Mouse (Mus musculus): ENCODE measurements around the gene Ccdc73. TPM values are rescaled to one million over a fixed set of nuclear protein-coding genes. Genes with fewer than 3 reads are reported as not detected.

Ccdc73 gene
- total and polyA plus RNA-seq, 3 experiments = 0.08 to 0.43 TPM; not detected in 1

- DNase-seq (ENCODE audit: low read depth, low spot score) = no peak
- Histone ChIP-seq H3K4me3 (ENCODE audit: control insufficient read depth in 1 of 2, insufficient read depth in 1 of 2, low read depth in 2 of 2, low read length in 2 of 2) (no peak overlapping the region), H3K27ac (ENCODE audit: control insufficient read depth, low read depth, low read length) (no peak overlapping the region), H3K27me3 (ENCODE audit: control insufficient read depth in 1 of 2, insufficient read depth in 2 of 2, low read length in 2 of 2) (peaks cover 7 to 16% of the 10 kb centered on the region in 2 experiments), H3K9me3 (replicated peaks; ENCODE audit: insufficient read depth, low read length) (no peaks in the 10 kb centered on the region), H3K9ac (ENCODE audit: control insufficient read depth, low read depth, low read length, poor library complexity, severe bottlenecking) (no peak overlapping the region), H3K79me2 (ENCODE audit: control insufficient read depth, insufficient read depth, low read length, poor library complexity) (no peaks in the 10 kb centered on the region), H3K36me3 (ENCODE audit: control insufficient read depth in 1 of 2, insufficient read depth in 2 of 2, low read length in 2 of 2) (peaks cover 0 to 5% of the 10 kb centered on the region in 2 experiments; a peak in 2 of 4 replicates), H3K4me1 (ENCODE audit: control insufficient read depth in 1 of 2, insufficient read depth in 2 of 2, low read length in 2 of 2) (peaks cover 0 to 3% of the 10 kb centered on the region in 2 experiments; a peak in 1 of 4 replicates)
- TF ChIP-seq TBP (IDR thresholded peaks at IDR 0.05; ENCODE audit: low read depth, low read length) (no peak), MXI1 (IDR thresholded peaks at IDR 0.05; ENCODE audit: low read depth, low read length) (no peak), UBTF (IDR thresholded peaks at IDR 0.05; ENCODE audit: borderline replicate concordance, insufficient read depth, low read depth, low read length) (no peak), RCOR1 (IDR thresholded peaks at IDR 0.05; ENCODE audit: low read depth, low read length) (no peak)
Observed at GRCm38 (mm10) chr2:105040859-105041258, 173.3 kb downstream of the Ccdc73 start.

GRCm38 (mm10) chr2:105043152-105043551 lies 175.5 kb downstream of the Ccdc73 start:
- H3K4me1 ChIP-seq (ENCODE audit: control insufficient read depth in 1 of 2, insufficient read depth in 2 of 2, low read length in 2 of 2) = peaks cover 0 to 3% of the 10 kb centered on the region in 2 experiments; a peak in 1 of 4 replicates
- H3K9me3 ChIP-seq (replicated peaks; ENCODE audit: insufficient read depth, low read length) = no peaks in the 10 kb centered on the region
- TF ChIP-seq MYB (IDR thresholded peaks at IDR 0.05; ENCODE audit: low read depth, low read length) = no peak
- no peak for TF ChIP-seq BHLHE40 (IDR thresholded peaks at IDR 0.05; ENCODE audit: borderline replicate concordance, low read depth, low read length)
- no peak for TF ChIP-seq CTCF (IDR thresholded peaks at IDR 0.05 in 2 of 3, conservative IDR thresholded peaks at IDR 0.05 in 1 of 3; ENCODE audit: control insufficient read depth in 1 of 3, insufficient read depth in 1 of 3, low read depth in 2 of 3, low read length in 3 of 3, poor library complexity in 1 of 3, severe bottlenecking in 1 of 3)
- TF ChIP-seq ZC3H11A (IDR thresholded peaks at IDR 0.05; ENCODE audit: low read depth, low read length) = no peak
- TF ChIP-seq GATA1 (IDR thresholded peaks at IDR 0.05; ENCODE audit: low read depth, low read length) = no peak
- TF ChIP-seq ZKSCAN1 (IDR thresholded peaks at IDR 0.05; ENCODE audit: low read depth, low read length) = no peak
- TF ChIP-seq TAL1 (IDR thresholded peaks at IDR 0.05; ENCODE audit: low read length) = no peak
- TF ChIP-seq ELF1 (IDR thresholded peaks at IDR 0.05; ENCODE audit: low read depth, low read length) = no peak
- peaks cover 0 to 5% of the 10 kb centered on the region in 2 experiments; a peak in 2 of 4 replicates for H3K36me3 ChIP-seq (ENCODE audit: control insufficient read depth in 1 of 2, insufficient read depth in 2 of 2, low read length in 2 of 2)
- H3K9ac ChIP-seq (ENCODE audit: control insufficient read depth, low read depth, low read length, poor library complexity, severe bottlenecking) = no peak overlapping the region
- peaks cover 7 to 15% of the 10 kb centered on the region in 2 experiments for H3K27me3 ChIP-seq (ENCODE audit: control insufficient read depth in 1 of 2, insufficient read depth in 2 of 2, low read length in 2 of 2)
- H3K27ac ChIP-seq (ENCODE audit: control insufficient read depth, low read depth, low read length) = no peak overlapping the region
- H3K4me3 ChIP-seq (ENCODE audit: control insufficient read depth in 1 of 2, insufficient read depth in 1 of 2, low read depth in 2 of 2, low read length in 2 of 2) = no peak overlapping the region
- H3K79me2 ChIP-seq (ENCODE audit: control insufficient read depth, insufficient read depth, low read length, poor library complexity) = no peaks in the 10 kb centered on the region
- DNase-seq (ENCODE audit: low read depth, low spot score) = no peak

GRCm38 (mm10) chr2:105048301-105048700 lies 180.7 kb downstream of the Ccdc73 start:
- no peak for DNase-seq (ENCODE audit: low read depth, low spot score)
- Histone ChIP-seq H3K79me2 (ENCODE audit: control insufficient read depth, insufficient read depth, low read length, poor library complexity) (no peaks in the 10 kb centered on the region), H3K4me3 (ENCODE audit: control insufficient read depth in 1 of 2, insufficient read depth in 1 of 2, low read depth in 2 of 2, low read length in 2 of 2) (no peak overlapping the region), H3K27ac (ENCODE audit: control insufficient read depth, low read depth, low read length) (no peak overlapping the region), H3K9ac (ENCODE audit: control insufficient read depth, low read depth, low read length, poor library complexity, severe bottlenecking) (no peak overlapping the region), H3K36me3 (ENCODE audit: control insufficient read depth in 1 of 2, insufficient read depth in 2 of 2, low read length in 2 of 2) (no peaks in the 10 kb centered on the region), H3K27me3 (ENCODE audit: control insufficient read depth in 1 of 2, insufficient read depth in 2 of 2, low read length in 2 of 2) (peaks cover 1 to 4% of the 10 kb centered on the region in 2 experiments; a peak in 2 of 4 replicates), H3K9me3 (replicated peaks; ENCODE audit: insufficient read depth, low read length) (no peaks in the 10 kb centered on the region), H3K4me1 (ENCODE audit: control insufficient read depth in 1 of 2, insufficient read depth in 2 of 2, low read length in 2 of 2) (no peaks in the 10 kb centered on the region)
- TF ChIP-seq SIN3A (IDR thresholded peaks at IDR 0.05; ENCODE audit: low read length) (no peak), RCOR1 (IDR thresholded peaks at IDR 0.05; ENCODE audit: low read depth, low read length) (no peak), EP300 (IDR thresholded peaks at IDR 0.05; ENCODE audit: low read depth in 1 of 2, low read length in 2 of 2) (no peak), POLR2AphosphoS2 (IDR thresholded peaks at IDR 0.05; ENCODE audit: low read length) (no peak), SMC3 (IDR thresholded peaks at IDR 0.05; ENCODE audit: low read depth, low read length) (no peak), CHD1 (IDR thresholded peaks at IDR 0.05; ENCODE audit: low read depth, low read length) (no peak), MEF2A (IDR thresholded peaks at IDR 0.05; ENCODE audit: extremely low read depth, insufficient replicate concordance, low read depth, low read length, poor library complexity, severe bottlenecking) (no peak), TBP (IDR thresholded peaks at IDR 0.05; ENCODE audit: low read depth, low read length) (no peak), UBTF (IDR thresholded peaks at IDR 0.05; ENCODE audit: borderline replicate concordance, insufficient read depth, low read depth, low read length) (no peak), MAFK (IDR thresholded peaks at IDR 0.05; ENCODE audit: borderline replicate concordance, low read depth, low read length) (no peak), E2F4 (IDR thresholded peaks at IDR 0.05; ENCODE audit: borderline replicate concordance, low read depth, low read length) (no peak), ZC3H11A (IDR thresholded peaks at IDR 0.05; ENCODE audit: low read depth, low read length) (no peak)

All from MEL (cell line).